Mouse (Mus musculus): ENCODE data around the gene Ccdc7b. TPM values are rescaled to one million over a fixed set of nuclear protein-coding genes. Genes with fewer than 3 reads are reported as not detected.
"Not testable (repeated sequence)": the region's sequence is repeated elsewhere in the genome, so short reads cannot be mapped to it uniquely, and the experiment has no call there.

Ccdc7b gene
- not detected in 2 replicates for polyA plus RNA-seq (2014; fragmentation: Nextera tagmentation; extraction: Ambion mirVana)

DNA sequence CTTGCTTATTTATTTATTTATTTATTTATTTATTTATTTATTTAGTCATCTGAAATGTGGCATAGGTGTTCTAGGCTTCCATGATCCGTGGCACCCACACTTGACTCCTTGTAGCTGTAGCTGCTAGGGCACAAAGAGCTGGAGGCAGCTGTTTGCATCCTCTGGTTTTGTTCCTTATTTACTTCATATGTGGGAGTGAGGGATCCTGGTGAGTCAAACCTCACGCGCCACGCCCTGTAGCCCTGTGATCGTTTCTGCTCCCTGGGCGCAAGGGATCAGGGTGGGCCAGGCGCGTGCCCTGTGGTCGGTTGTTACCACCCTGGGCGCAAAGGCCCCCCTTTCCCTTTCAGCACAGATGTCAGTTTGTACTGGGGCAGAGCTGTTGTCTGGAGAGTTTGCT lies at the start of gene Ccdc7b:
TSS of gene Ccdc7b (plus strand) at position 301 of the 400 bp plus-strand sequence.
- 67% methylated on average over 1 of the region's 10 CpGs for WGBS

DNA sequence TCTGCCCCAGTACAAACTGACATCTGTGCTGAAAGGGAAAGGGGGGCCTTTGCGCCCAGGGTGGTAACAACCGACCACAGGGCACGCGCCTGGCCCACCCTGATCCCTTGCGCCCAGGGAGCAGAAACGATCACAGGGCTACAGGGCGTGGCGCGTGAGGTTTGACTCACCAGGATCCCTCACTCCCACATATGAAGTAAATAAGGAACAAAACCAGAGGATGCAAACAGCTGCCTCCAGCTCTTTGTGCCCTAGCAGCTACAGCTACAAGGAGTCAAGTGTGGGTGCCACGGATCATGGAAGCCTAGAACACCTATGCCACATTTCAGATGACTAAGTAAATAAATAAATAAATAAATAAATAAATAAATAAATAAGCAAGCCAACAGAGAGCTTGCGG lies 1.5 kb upstream of the Ccdc7b start, which contains the start of gene Ccdc7a:
TSS of gene Ccdc7a (minus strand) at position 101 of the 400 bp plus-strand sequence.
- H3K4me3 ChIP-seq (ENCODE audit: low read depth, low read length); H3K27me3 ChIP-seq (ENCODE audit: control insufficient read depth, insufficient read depth, low read length); H3K4me1 ChIP-seq (ENCODE audit: control insufficient read depth, insufficient read depth, low read length); ATAC-seq (ENCODE audit: low FRiP score); H3K9me3 ChIP-seq (ENCODE audit: control insufficient read depth, low read length); H3K36me3 ChIP-seq (ENCODE audit: control insufficient read depth, insufficient read depth, low read length); DNase-seq (ENCODE audit: low spot score, missing footprints); H3K27ac ChIP-seq (ENCODE audit: low read depth, low read length); H3K9ac ChIP-seq (ENCODE audit: low read length); H3K4me2 ChIP-seq: not testable (repeated sequence)
- WGBS, result 95% methylated on average over 2 of the region's 11 CpGs

More for the DNA sequence above, at the start of gene Ccdc7b:
- not testable (repeated sequence) for H3K27me3 ChIP-seq (ENCODE audit: control insufficient read depth, insufficient read depth, low read length); H3K9me3 ChIP-seq (ENCODE audit: control insufficient read depth, low read length); H3K36me3 ChIP-seq (ENCODE audit: control insufficient read depth, insufficient read depth, low read length); DNase-seq (ENCODE audit: low spot score, missing footprints); H3K27ac ChIP-seq (ENCODE audit: low read depth, low read length); H3K4me1 ChIP-seq (ENCODE audit: control insufficient read depth, insufficient read depth, low read length); H3K4me3 ChIP-seq (ENCODE audit: low read depth, low read length); H3K9ac ChIP-seq (ENCODE audit: low read length); H3K4me2 ChIP-seq
- ATAC-seq (ENCODE audit: low FRiP score), result peak; percentile 44; the same call in 1 of the 2 replicates

- not testable (repeated sequence) for ATAC-seq (ENCODE audit: low FRiP score); H3K36me3 ChIP-seq (ENCODE audit: control insufficient read depth, insufficient read depth, low read length); H3K4me2 ChIP-seq; H3K27me3 ChIP-seq (ENCODE audit: control insufficient read depth, insufficient read depth, low read length); H3K27ac ChIP-seq (ENCODE audit: low read depth, low read length); DNase-seq (ENCODE audit: low spot score, missing footprints); H3K9me3 ChIP-seq (ENCODE audit: control insufficient read depth, low read length); H3K4me3 ChIP-seq (ENCODE audit: low read depth, low read length); H3K9ac ChIP-seq (ENCODE audit: low read length); H3K4me1 ChIP-seq (ENCODE audit: control insufficient read depth, insufficient read depth, low read length)
- WGBS, result 40% methylated on average over 3 of the region's 3 CpGs
Observed at GRCm38 (mm10) chr8:129115761-129116160, 48.8 kb downstream of the Ccdc7b start.

DNA sequence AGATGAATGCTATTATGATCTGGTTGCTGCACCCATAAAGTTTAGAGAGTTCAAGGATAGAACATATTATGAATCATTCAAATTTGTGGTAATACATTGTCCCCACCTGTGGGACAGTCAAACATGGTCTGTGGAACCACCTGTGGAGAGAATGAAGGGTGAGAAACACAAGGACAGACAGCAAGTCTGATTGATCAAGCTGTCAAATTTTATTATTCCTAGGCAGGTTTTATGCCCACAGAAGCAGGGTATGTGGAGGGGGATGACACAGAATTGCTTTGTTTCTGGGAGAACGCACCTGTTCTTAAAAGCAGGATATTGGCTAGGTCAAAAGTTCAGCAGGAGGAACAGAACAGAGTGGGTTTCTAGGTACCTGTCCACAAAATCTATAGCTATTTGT lies 64.6 kb downstream of the Ccdc7b start, which contains the start of gene Gm10999:
TSS of gene Gm10999 (minus strand) at position 101 of the 400 bp plus-strand sequence.
- ATAC-seq (ENCODE audit: low FRiP score) (no peak), DNase-seq (ENCODE audit: low spot score, missing footprints) (no peak)
- no peak within 1 kb of the TSS for H3K4me3 ChIP-seq (ENCODE audit: low read depth, low read length)
- no peaks in the 10 kb centered on the region for H3K4me1 ChIP-seq (ENCODE audit: control insufficient read depth, insufficient read depth, low read length)
- no peaks in the 10 kb centered on the region for H3K27me3 ChIP-seq (ENCODE audit: control insufficient read depth, insufficient read depth, low read length)
- H3K9ac ChIP-seq (ENCODE audit: low read length), result no peak within 1 kb of the TSS
- no peak within 1 kb of the TSS for H3K4me2 ChIP-seq
- H3K36me3 ChIP-seq (ENCODE audit: control insufficient read depth, insufficient read depth, low read length), result no peaks in the 10 kb centered on the region
- no peak within 1 kb of the TSS for H3K27ac ChIP-seq (ENCODE audit: low read depth, low read length)
- no peaks in the 10 kb centered on the region for H3K9me3 ChIP-seq (ENCODE audit: control insufficient read depth, low read length)
- 95% methylated on average over 1 of the region's 1 CpGs for WGBS

DNA sequence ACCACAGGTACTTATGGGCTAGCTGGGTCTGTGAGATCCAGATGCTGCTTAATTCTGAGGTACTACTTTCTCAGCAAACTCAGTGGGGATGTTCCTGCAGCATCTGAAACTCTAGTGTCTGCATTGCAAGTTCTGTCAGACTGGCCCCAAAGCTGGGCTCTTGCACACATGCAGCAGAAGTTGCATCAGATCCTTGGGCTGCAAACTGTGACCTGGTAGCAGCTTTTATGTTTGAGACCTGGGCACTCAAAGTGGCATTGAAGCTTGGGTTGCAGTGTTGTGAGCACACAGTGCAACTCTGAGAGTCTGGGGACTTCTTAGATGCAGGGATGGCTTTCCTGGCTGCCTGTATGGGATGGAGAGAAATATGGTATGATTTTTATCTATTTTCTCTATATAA lies 66.5 kb downstream of the Ccdc7b start:
- no peak for ATAC-seq (ENCODE audit: low FRiP score)
- Histone ChIP-seq H3K4me2 (no peak overlapping the region), H3K27ac (ENCODE audit: low read depth, low read length) (no peak overlapping the region), H3K4me3 (ENCODE audit: low read depth, low read length) (no peak overlapping the region), H3K4me1 (ENCODE audit: control insufficient read depth, insufficient read depth, low read length) (no peaks in the 10 kb centered on the region), H3K36me3 (ENCODE audit: control insufficient read depth, insufficient read depth, low read length) (no peaks in the 10 kb centered on the region), H3K9me3 (ENCODE audit: control insufficient read depth, low read length) (no peaks in the 10 kb centered on the region), H3K27me3 (ENCODE audit: control insufficient read depth, insufficient read depth, low read length) (no peaks in the 10 kb centered on the region), H3K9ac (ENCODE audit: low read length) (no peak overlapping the region)
- no peak for DNase-seq (ENCODE audit: low spot score, missing footprints)

Other genes with a start within 250 kb of the Ccdc7b start
- gene Ccdc7a, start 1.6 kb upstream of the Ccdc7b start, polyA plus RNA-seq (2014; fragmentation: Nextera tagmentation; extraction: Ambion mirVana), result not detected in 2 replicates
- not detected in 2 replicates for gene Gm10999, start 64.5 kb downstream of the Ccdc7b start, polyA plus RNA-seq (2014; fragmentation: Nextera tagmentation; extraction: Ambion mirVana)
- 25.9 and 29.0 TPM in 2 replicates for gene 2610044O15Rik8, start 167.3 kb downstream of the Ccdc7b start, polyA plus RNA-seq (2014; fragmentation: Nextera tagmentation; extraction: Ambion mirVana)

Measured in midbrain, embryonic 11.5 days (tissue).